Mouse (Mus musculus): ENCODE results near the gene Abcc8.

Abcc8 gene

GRCm38 (mm10) chr7:46110079-46110478 lies 69.8 kb downstream of the Abcc8 start:
- no peak for DNase-seq (ENCODE audit: low spot score)

GRCm38 (mm10) chr7:46105484-46105883 lies 74.3 kb downstream of the Abcc8 start:
- DNase-seq (ENCODE audit: low spot score), result no peak

GRCm38 (mm10) chr7:46104256-46104915 lies 75.4 kb downstream of the Abcc8 start:
- DNase-seq (ENCODE audit: low spot score), result no peak

GRCm38 (mm10) chr7:46103771-46104170 lies 76.1 kb downstream of the Abcc8 start:
- DNase-seq (ENCODE audit: low spot score), result no peak

- no peak for DNase-seq (ENCODE audit: low spot score)
Measured at GRCm38 (mm10) chr7:46103075-46103591, 76.7 kb downstream of the Abcc8 start.

- peak; percentile 76 for DNase-seq (ENCODE audit: low spot score)
Measured at GRCm38 (mm10) chr7:46100563-46100962, 79.3 kb downstream of the Abcc8 start, which contains the start of gene Kcnj11. Gene Kcnj11 (minus strand): TSS chr7:46100764.

GRCm38 (mm10) chr7:46099682-46100081 lies 80.2 kb downstream of the Abcc8 start:
- no peak for DNase-seq (ENCODE audit: low spot score)

GRCm38 (mm10) chr7:46098919-46099286 lies 80.9 kb downstream of the Abcc8 start:
- DNase-seq (ENCODE audit: low spot score), result no peak

GRCm38 (mm10) chr7:46098221-46098918 lies 81.5 kb downstream of the Abcc8 start:
- DNase-seq (ENCODE audit: low spot score), result no peak

- DNase-seq (ENCODE audit: low spot score), result no peak
Measured at GRCm38 (mm10) chr7:46097319-46097783, 82.5 kb downstream of the Abcc8 start.

- peak; percentile 58 for DNase-seq (ENCODE audit: low spot score)
Measured at GRCm38 (mm10) chr7:46096136-46096535, 83.7 kb downstream of the Abcc8 start.

GRCm38 (mm10) chr7:46092803-46093202 lies 87.0 kb downstream of the Abcc8 start:
- no peak for DNase-seq (ENCODE audit: low spot score)

GRCm38 (mm10) chr7:46088241-46088640 lies 91.6 kb downstream of the Abcc8 start:
- no peak for DNase-seq (ENCODE audit: low spot score)

- no peak for DNase-seq (ENCODE audit: low spot score)
Measured at GRCm38 (mm10) chr7:46086378-46086777, 93.5 kb downstream of the Abcc8 start.

- DNase-seq (ENCODE audit: low spot score), result no peak
Measured at GRCm38 (mm10) chr7:46084839-46085513, 94.9 kb downstream of the Abcc8 start.

- DNase-seq (ENCODE audit: low spot score), result no peak
Measured at GRCm38 (mm10) chr7:46084024-46084423, 95.8 kb downstream of the Abcc8 start.

- DNase-seq (ENCODE audit: low spot score), result no peak
Measured at GRCm38 (mm10) chr7:46077675-46078074, 102.2 kb downstream of the Abcc8 start.

- no peak for DNase-seq (ENCODE audit: low spot score)
Measured at GRCm38 (mm10) chr7:46076844-46077243, 103.0 kb downstream of the Abcc8 start.

- DNase-seq (ENCODE audit: low spot score), result no peak
Measured at GRCm38 (mm10) chr7:46068831-46069230, 111.0 kb downstream of the Abcc8 start.

- no peak for DNase-seq (ENCODE audit: low spot score)
Measured at GRCm38 (mm10) chr7:46063296-46063695, 116.5 kb downstream of the Abcc8 start.

- DNase-seq (ENCODE audit: low spot score), result no peak
Measured at GRCm38 (mm10) chr7:46061614-46062013, 118.2 kb downstream of the Abcc8 start.

- DNase-seq (ENCODE audit: low spot score), result no peak
Measured at GRCm38 (mm10) chr7:46060688-46061087, 119.1 kb downstream of the Abcc8 start.

GRCm38 (mm10) chr7:46058882-46059281 lies 121.0 kb downstream of the Abcc8 start:
- no peak for DNase-seq (ENCODE audit: low spot score)

Measured in urinary bladder, postnatal 14 days (tissue).